Mouse (Mus musculus) liver, adult 2 months (tissue): ENCODE data around the gene Ivd. TPM values are rescaled to one million over a fixed set of nuclear protein-coding genes. Genes with fewer than 3 reads are reported as not detected.

ENCODE experiments used
- DNase-seq: peaks from one replicate; pipeline ENCODE4 v3.0.0-alpha.2; 2011; ENCODE audit warnings: low read depth, low spot score; ENCODE audit errors: extremely low read depth
- H3K27ac ChIP-seq: fragments of 200-500 bp; replicated peaks from 2 replicates; pipeline ENCODE4 v1.5.1; 2012; ENCODE audit warnings: low read depth, mild to moderate bottlenecking, control low read depth, inconsistent platforms, low read length; ENCODE audit not compliant: insufficient read depth
- H3K27me3 ChIP-seq: fragments of 200-500 bp; 2 replicates; pipeline ENCODE4 v1.6.1; 2012; ENCODE audit warnings: mild to moderate bottlenecking, moderate library complexity, low read length, inconsistent platforms; ENCODE audit not compliant: control insufficient read depth, insufficient read depth
- H3K36me3 ChIP-seq: fragments of 200-500 bp; 2 replicates; pipeline ENCODE4 v1.6.1; 2012; ENCODE audit warnings: low read length, inconsistent platforms; ENCODE audit not compliant: control insufficient read depth, insufficient read depth
- H3K4me1 ChIP-seq: fragments of 200-500 bp; 2 replicates; pipeline ENCODE4 v1.6.1; 2011; ENCODE audit warnings: low read length; ENCODE audit not compliant: control insufficient read depth, insufficient read depth
- H3K4me3 ChIP-seq: fragments of 200-500 bp; 2 replicates; pipeline ENCODE4 v1.5.1; 2011; ENCODE audit warnings: low read depth, mild to moderate bottlenecking, control low read depth, low read length, moderate library complexity; ENCODE audit not compliant: insufficient read depth
- H3K79me2 ChIP-seq: fragments of 200-500 bp; 2 replicates; pipeline ENCODE4 v1.6.1; 2012; ENCODE audit warnings: inconsistent platforms, mild to moderate bottlenecking, low read length, moderate library complexity; ENCODE audit not compliant: control insufficient read depth, insufficient read depth
- H3K9ac ChIP-seq: fragments of 200-500 bp; 2 replicates; pipeline ENCODE4 v1.6.1; 2012; ENCODE audit warnings: low read depth, mild to moderate bottlenecking, control low read depth, inconsistent platforms, low read length
- CTCF ChIP-seq: fragments of 200-500 bp; IDR thresholded peaks from 2 replicates; pipeline ENCODE4 v1.5.1; 2011; ENCODE audit warnings: low read depth, low read length, control low read depth
- POLR2A ChIP-seq: fragments of 200-500 bp; IDR thresholded peaks from 2 replicates; pipeline ENCODE4 v1.6.1; 2011; ENCODE audit warnings: low read length, control low read depth; ENCODE audit not compliant: insufficient read depth; ENCODE audit errors: extremely low read depth
- WGBS: fragments of 180-500 bp; shearing (Covaris S2); methylation state at CpG from one replicate; pipeline ENCODE4 v1.1.7; 2018; 5-methylcytosine and 5-hydroxymethylcytosine counted together
- polyA plus RNA-seq: library from polyadenylated mRNA; depleted of rRNA; stranded (reverse); fragments of >200 nt; gene quantifications from 2 replicates; pipeline ENCODE4 v1.2.3, GENCODE M21; 2012; rRNA removed
- total RNA-seq: library from RNA; depleted of rRNA; stranded (reverse); fragments of >200 nt; gene quantifications from 2 replicates; pipeline ENCODE4 v1.2.3, GENCODE M21; 2014; rRNA removed

Gene Ivd
- total and polyA plus RNA-seq, 2 experiments: 127 to 146 TPM

- Histone ChIP-seq H3K4me1 (peaks cover 3% of the 10 kb centered on the region), H3K79me2 (no peaks in the 10 kb centered on the region), H3K36me3 (no peaks in the 10 kb centered on the region), H3K4me3 (peak overlapping the region; percentile 93), H3K9ac (peak overlapping the region; percentile 88), H3K27ac (no peak overlapping the region), H3K27me3 (no peaks in the 10 kb centered on the region)
- no peak for DNase-seq
- TF ChIP-seq CTCF: no peak
- TF ChIP-seq POLR2A: no peak
- WGBS: 49% methylated on average over 31 of the region's 31 CpGs
Observed at GRCm38 (mm10) chr2:118926998-118927739, 65.4 kb downstream of the Ivd start.

Other genes with a start within 250 kb of the Ivd start
- gene Pak6, start 198.7 kb upstream of the Ivd start, total RNA-seq: 0.07 TPM in 1 of 2 replicates, not detected in the other
- gene Pak6, start 198.7 kb upstream of the Ivd start, polyA plus RNA-seq: 0.23 and 0.25 TPM in 2 replicates
- not detected in 2 replicates for gene Ankrd63, start 158.0 kb upstream of the Ivd start, total RNA-seq
- gene Ankrd63, start 158.0 kb upstream of the Ivd start, polyA plus RNA-seq: not detected in 2 replicates
- 1.2 and 1.7 TPM in 2 replicates for gene Plcb2, start 133.5 kb upstream of the Ivd start, total RNA-seq
- 0.68 and 0.80 TPM in 2 replicates for gene Plcb2, start 133.5 kb upstream of the Ivd start, polyA plus RNA-seq
- gene Inafm2, start 116.2 kb upstream of the Ivd start, total RNA-seq: 4.4 and 5.4 TPM in 2 replicates
- 4.7 TPM in 2 replicates for gene Inafm2, start 116.2 kb upstream of the Ivd start, polyA plus RNA-seq
- 1.1 and 1.9 TPM in 2 replicates for gene Ccdc9b, start 99.3 kb upstream of the Ivd start, total RNA-seq
- gene Ccdc9b, start 99.3 kb upstream of the Ivd start, polyA plus RNA-seq: 0.68 and 0.94 TPM in 2 replicates
- gene Phgr1, start 89.2 kb upstream of the Ivd start, total RNA-seq: not detected in 2 replicates
- gene Phgr1, start 89.2 kb upstream of the Ivd start, polyA plus RNA-seq: 1.0 and 1.6 TPM in 2 replicates
- gene Disp2, start 82.2 kb upstream of the Ivd start, total RNA-seq: 1.0 and 1.3 TPM in 2 replicates
- 1.3 and 1.5 TPM in 2 replicates for gene Disp2, start 82.2 kb upstream of the Ivd start, polyA plus RNA-seq
- gene Knstrn, start 48.0 kb upstream of the Ivd start, total RNA-seq: 0.83 and 2.7 TPM in 2 replicates
- gene Knstrn, start 48.0 kb upstream of the Ivd start, polyA plus RNA-seq: 0.11 and 0.22 TPM in 2 replicates
- 2.3 and 3.1 TPM in 2 replicates for gene Bahd1, start 38.4 kb downstream of the Ivd start, total RNA-seq
- 5.8 and 6.3 TPM in 2 replicates for gene Bahd1, start 38.4 kb downstream of the Ivd start, polyA plus RNA-seq
- 0.55 and 1.2 TPM in 2 replicates for gene Chst14, start 64.5 kb downstream of the Ivd start, total RNA-seq
- gene Chst14, start 64.5 kb downstream of the Ivd start, polyA plus RNA-seq: 1.8 and 2.0 TPM in 2 replicates
- gene Ccdc32, start 167.4 kb downstream of the Ivd start, total RNA-seq: 5.1 and 5.3 TPM in 2 replicates
- 3.0 and 3.1 TPM in 2 replicates for gene Ccdc32, start 167.4 kb downstream of the Ivd start, polyA plus RNA-seq
- gene Rpusd2, start 172.8 kb downstream of the Ivd start, total RNA-seq: 2.3 and 3.8 TPM in 2 replicates
- 2.9 and 3.0 TPM in 2 replicates for gene Rpusd2, start 172.8 kb downstream of the Ivd start, polyA plus RNA-seq
- gene Knl1, start 185.2 kb downstream of the Ivd start, total RNA-seq: 0.28 and 0.67 TPM in 2 replicates
- gene Knl1, start 185.2 kb downstream of the Ivd start, polyA plus RNA-seq: not detected in 2 replicates